Mouse (Mus musculus): ENCODE data around the gene Nt5dc3. TPM values are rescaled to one million over a fixed set of nuclear protein-coding genes. Genes with fewer than 3 reads are reported as not detected.

Nt5dc3 gene
- polyA plus RNA-seq (2011; ENCODE audit: insufficient read length, low read depth, missing spikeins), result 14.7 and 15.4 TPM in 2 replicates

- H3K27ac ChIP-seq (ENCODE audit: insufficient read depth, low read length), result peak within 1 kb of the TSS; percentile 57
These were observed at the start of gene Nt5dc3 for GRCm38 (mm10) chr10:86778398-86779116. Gene Nt5dc3, plus strand, starts transcription at chr10:86779005.

GRCm38 (mm10) chr10:86730823-86731499 is 47.8 kb upstream of the Nt5dc3 start:
- TF ChIP-seq CTCF (IDR thresholded peaks at IDR 0.05; ENCODE audit: borderline replicate concordance, insufficient read depth, low read length), result 0 out of 2 replicates have a peak, but pooled peaks have one; percentile 38
- no peak for TF ChIP-seq POLR2A (IDR thresholded peaks at IDR 0.05; ENCODE audit: low read depth, low read length)
- Histone ChIP-seq H3K4me1 (ENCODE audit: control insufficient read depth, insufficient read depth, low read length) (no peaks in the 10 kb centered on the region), H3K27ac (ENCODE audit: insufficient read depth, low read length) (no peak overlapping the region), H3K4me3 (ENCODE audit: insufficient read depth, low read length) (peak overlapping the region; percentile 50)

More at GRCm38 (mm10) chr10:86778398-86779116, at the start of gene Nt5dc3:
- TF ChIP-seq CTCF (IDR thresholded peaks at IDR 0.05; ENCODE audit: borderline replicate concordance, insufficient read depth, low read length) (no peak), POLR2A (IDR thresholded peaks at IDR 0.05; ENCODE audit: low read depth, low read length) (peak; percentile 98)
- peak within 1 kb of the TSS; percentile 97 for H3K4me3 ChIP-seq (ENCODE audit: insufficient read depth, low read length)
- H3K4me1 ChIP-seq (ENCODE audit: control insufficient read depth, insufficient read depth, low read length), result peaks cover 9% of the 10 kb centered on the region; the same call in 1 of the 2 replicates

GRCm38 (mm10) chr10:86731500-86731863 is 47.3 kb upstream of the Nt5dc3 start:
- Histone ChIP-seq H3K4me3 (ENCODE audit: insufficient read depth, low read length) (no peak overlapping the region), H3K4me1 (ENCODE audit: control insufficient read depth, insufficient read depth, low read length) (no peaks in the 10 kb centered on the region), H3K27ac (ENCODE audit: insufficient read depth, low read length) (no peak overlapping the region)
- TF ChIP-seq POLR2A (IDR thresholded peaks at IDR 0.05; ENCODE audit: low read depth, low read length), result no peak
- no peak for TF ChIP-seq CTCF (IDR thresholded peaks at IDR 0.05; ENCODE audit: borderline replicate concordance, insufficient read depth, low read length)

GRCm38 (mm10) chr10:86735036-86735435 is 43.8 kb upstream of the Nt5dc3 start:
- H3K27ac ChIP-seq (ENCODE audit: insufficient read depth, low read length), result no peak overlapping the region
- no peak for TF ChIP-seq CTCF (IDR thresholded peaks at IDR 0.05; ENCODE audit: borderline replicate concordance, insufficient read depth, low read length)
- no peak for TF ChIP-seq POLR2A (IDR thresholded peaks at IDR 0.05; ENCODE audit: low read depth, low read length)
- H3K4me1 ChIP-seq (ENCODE audit: control insufficient read depth, insufficient read depth, low read length), result no peaks in the 10 kb centered on the region
- no peak overlapping the region for H3K4me3 ChIP-seq (ENCODE audit: insufficient read depth, low read length)

GRCm38 (mm10) chr10:86742918-86743317 is 35.9 kb upstream of the Nt5dc3 start:
- Histone ChIP-seq H3K4me1 (ENCODE audit: control insufficient read depth, insufficient read depth, low read length) (no peaks in the 10 kb centered on the region), H3K27ac (ENCODE audit: insufficient read depth, low read length) (no peak overlapping the region), H3K4me3 (ENCODE audit: insufficient read depth, low read length) (no peak overlapping the region)
- no peak for TF ChIP-seq POLR2A (IDR thresholded peaks at IDR 0.05; ENCODE audit: low read depth, low read length)
- TF ChIP-seq CTCF (IDR thresholded peaks at IDR 0.05; ENCODE audit: borderline replicate concordance, insufficient read depth, low read length), result no peak

- TF ChIP-seq CTCF (IDR thresholded peaks at IDR 0.05; ENCODE audit: borderline replicate concordance, insufficient read depth, low read length) (no peak), POLR2A (IDR thresholded peaks at IDR 0.05; ENCODE audit: low read depth, low read length) (no peak)
- no peak overlapping the region for H3K27ac ChIP-seq (ENCODE audit: insufficient read depth, low read length)
- H3K4me3 ChIP-seq (ENCODE audit: insufficient read depth, low read length), result no peak overlapping the region
- H3K4me1 ChIP-seq (ENCODE audit: control insufficient read depth, insufficient read depth, low read length), result no peaks in the 10 kb centered on the region
These were observed 34.5 kb upstream of the Nt5dc3 start for GRCm38 (mm10) chr10:86744306-86744705.

- Histone ChIP-seq H3K27ac (ENCODE audit: insufficient read depth, low read length) (no peak overlapping the region), H3K4me3 (ENCODE audit: insufficient read depth, low read length) (no peak overlapping the region), H3K4me1 (ENCODE audit: control insufficient read depth, insufficient read depth, low read length) (no peaks in the 10 kb centered on the region)
- TF ChIP-seq POLR2A (IDR thresholded peaks at IDR 0.05; ENCODE audit: low read depth, low read length) (no peak), CTCF (IDR thresholded peaks at IDR 0.05; ENCODE audit: borderline replicate concordance, insufficient read depth, low read length) (no peak)
These were observed 22.8 kb upstream of the Nt5dc3 start for GRCm38 (mm10) chr10:86755816-86756502.

- Histone ChIP-seq H3K27ac (ENCODE audit: insufficient read depth, low read length) (no peak overlapping the region), H3K4me3 (ENCODE audit: insufficient read depth, low read length) (no peak overlapping the region), H3K4me1 (ENCODE audit: control insufficient read depth, insufficient read depth, low read length) (no peaks in the 10 kb centered on the region)
- no peak for TF ChIP-seq POLR2A (IDR thresholded peaks at IDR 0.05; ENCODE audit: low read depth, low read length)
- TF ChIP-seq CTCF (IDR thresholded peaks at IDR 0.05; ENCODE audit: borderline replicate concordance, insufficient read depth, low read length), result no peak
These were observed 21.1 kb upstream of the Nt5dc3 start for GRCm38 (mm10) chr10:86757724-86758123.

- TF ChIP-seq POLR2A (IDR thresholded peaks at IDR 0.05; ENCODE audit: low read depth, low read length) (no peak), CTCF (IDR thresholded peaks at IDR 0.05; ENCODE audit: borderline replicate concordance, insufficient read depth, low read length) (no peak)
- no peaks in the 10 kb centered on the region for H3K4me1 ChIP-seq (ENCODE audit: control insufficient read depth, insufficient read depth, low read length)
- H3K27ac ChIP-seq (ENCODE audit: insufficient read depth, low read length), result no peak overlapping the region
- no peak overlapping the region for H3K4me3 ChIP-seq (ENCODE audit: insufficient read depth, low read length)
These were observed 20.6 kb upstream of the Nt5dc3 start for GRCm38 (mm10) chr10:86758211-86758610.

Data from embryonic fibroblast, embryonic 13.5 days (primary cell).